Mouse (Mus musculus): ENCODE measurements at regions not wholly inside any gene's neighbourhood (a gene's known extent, or its start where the extent isn't known, plus 50 kb on each side); places are given as distances from the start of the nearest gene placed in this dataset.

DNA sequence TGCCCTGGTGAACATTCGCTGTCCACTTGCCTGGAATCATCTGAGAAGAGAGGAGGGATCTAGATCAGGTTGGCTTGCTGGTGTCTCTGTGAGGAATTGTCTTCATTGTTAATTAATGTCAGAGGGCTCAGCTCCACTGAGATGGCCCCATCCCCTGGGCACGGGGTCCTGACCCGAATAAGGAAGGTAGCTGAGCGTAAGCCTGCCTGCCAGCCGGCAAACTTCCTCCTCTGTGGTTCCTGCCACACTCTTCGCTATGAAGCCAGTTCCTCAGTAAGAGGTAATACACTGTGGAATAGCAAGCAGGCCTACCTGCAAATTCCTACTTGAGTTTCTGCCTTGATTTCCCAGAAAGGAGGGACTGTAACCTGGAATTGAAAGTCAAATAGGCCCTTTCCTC is 87.3 kb upstream of the Smyd2 start:
- no peak for TF ChIP-seq CTCF (IDR thresholded peaks at IDR 0.05)
- no peak overlapping the region for H3K4me3 ChIP-seq (ENCODE audit: low read depth, low read length)
- no peaks in the 10 kb centered on the region for H3K9me3 ChIP-seq (ENCODE audit: low read length)
- H3K4me1 ChIP-seq (ENCODE audit: insufficient read depth, low read length), result no peaks in the 10 kb centered on the region
- no peak overlapping the region for H3K27ac ChIP-seq (ENCODE audit: low read depth, low read length)
- no peak overlapping the region for H3K9ac ChIP-seq (replicated peaks; ENCODE audit: low read length, poor library complexity, severe bottlenecking)
- DNase-seq (ENCODE audit: low spot score) (no peak), ATAC-seq (ENCODE audit: low FRiP score) (no peak)
- H3K36me3 ChIP-seq (ENCODE audit: insufficient read depth, low read length), result no peaks in the 10 kb centered on the region
- no peak overlapping the region for H3K4me2 ChIP-seq (ENCODE audit: low read depth, low read length, poor library complexity, severe bottlenecking)
- H3K27me3 ChIP-seq (ENCODE audit: insufficient read depth, low read length), result no peaks in the 10 kb centered on the region
- WGBS, result 79% methylated on average over 6 of the region's 6 CpGs

DNA sequence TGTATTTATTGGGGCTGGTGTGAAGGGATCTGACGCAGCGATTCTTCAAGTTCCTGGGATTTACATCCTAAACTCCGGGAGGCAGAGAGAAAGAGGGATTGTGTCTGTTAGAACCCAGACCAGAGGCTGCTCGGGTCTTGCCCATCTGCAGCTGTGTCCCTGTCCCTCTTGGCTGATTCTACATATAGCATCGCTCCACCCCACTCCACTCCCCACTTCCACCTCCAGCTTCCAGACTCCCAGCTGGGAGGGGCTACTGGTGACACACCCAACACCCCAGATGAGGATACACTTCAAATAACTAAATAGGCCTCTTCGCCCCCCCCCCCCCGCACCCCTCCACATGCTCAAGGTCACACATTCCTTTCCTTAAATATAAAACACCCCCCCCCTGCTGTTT is 85.1 kb upstream of the Smyd2 start:
- DNase-seq (ENCODE audit: low spot score) (no peak), ATAC-seq (ENCODE audit: low FRiP score) (no peak)
- H3K27me3 ChIP-seq (ENCODE audit: insufficient read depth, low read length), result no peaks in the 10 kb centered on the region
- no peaks in the 10 kb centered on the region for H3K4me1 ChIP-seq (ENCODE audit: insufficient read depth, low read length)
- H3K9ac ChIP-seq (replicated peaks; ENCODE audit: low read length, poor library complexity, severe bottlenecking), result no peak overlapping the region
- H3K27ac ChIP-seq (ENCODE audit: low read depth, low read length), result no peak overlapping the region
- no peaks in the 10 kb centered on the region for H3K36me3 ChIP-seq (ENCODE audit: insufficient read depth, low read length)
- 72% methylated on average over 7 of the region's 7 CpGs for WGBS
- H3K4me3 ChIP-seq (ENCODE audit: low read depth, low read length), result no peak overlapping the region
- no peak overlapping the region for H3K4me2 ChIP-seq (ENCODE audit: low read depth, low read length, poor library complexity, severe bottlenecking)
- H3K9me3 ChIP-seq (ENCODE audit: low read length), result no peaks in the 10 kb centered on the region
- no peak for TF ChIP-seq CTCF (IDR thresholded peaks at IDR 0.05)

DNA sequence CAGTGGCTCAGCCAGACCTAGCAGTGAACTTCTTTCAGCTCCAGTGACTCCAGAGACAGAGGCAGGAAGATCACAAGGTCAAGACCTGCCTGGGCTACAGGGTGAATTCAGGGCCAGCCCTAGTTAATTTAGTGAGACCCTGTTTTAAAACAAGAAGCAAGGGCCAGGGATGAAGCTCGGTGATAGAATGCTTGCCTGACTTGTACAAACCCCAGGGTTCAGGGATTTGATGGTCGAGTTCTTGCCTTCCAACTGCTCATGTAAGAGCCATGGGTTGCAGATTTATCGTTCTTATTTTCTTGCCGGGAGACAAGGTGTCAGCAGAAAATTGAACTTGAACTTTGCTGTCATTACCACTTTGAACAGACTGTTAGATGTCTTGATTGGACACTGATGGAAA is 78.9 kb upstream of the Smyd2 start:
- Histone ChIP-seq H3K27me3 (ENCODE audit: insufficient read depth, low read length) (no peaks in the 10 kb centered on the region), H3K27ac (ENCODE audit: low read depth, low read length) (no peak overlapping the region), H3K4me2 (ENCODE audit: low read depth, low read length, poor library complexity, severe bottlenecking) (no peak overlapping the region), H3K4me3 (ENCODE audit: low read depth, low read length) (no peak overlapping the region), H3K9me3 (ENCODE audit: low read length) (no peaks in the 10 kb centered on the region), H3K9ac (replicated peaks; ENCODE audit: low read length, poor library complexity, severe bottlenecking) (no peak overlapping the region), H3K36me3 (ENCODE audit: insufficient read depth, low read length) (no peaks in the 10 kb centered on the region), H3K4me1 (ENCODE audit: insufficient read depth, low read length) (no peaks in the 10 kb centered on the region)
- TF ChIP-seq CTCF (IDR thresholded peaks at IDR 0.05), result no peak
- ATAC-seq (ENCODE audit: low FRiP score), result no peak
- WGBS, result 71% methylated on average over 4 of the region's 4 CpGs
- DNase-seq (ENCODE audit: low spot score), result no peak

DNA sequence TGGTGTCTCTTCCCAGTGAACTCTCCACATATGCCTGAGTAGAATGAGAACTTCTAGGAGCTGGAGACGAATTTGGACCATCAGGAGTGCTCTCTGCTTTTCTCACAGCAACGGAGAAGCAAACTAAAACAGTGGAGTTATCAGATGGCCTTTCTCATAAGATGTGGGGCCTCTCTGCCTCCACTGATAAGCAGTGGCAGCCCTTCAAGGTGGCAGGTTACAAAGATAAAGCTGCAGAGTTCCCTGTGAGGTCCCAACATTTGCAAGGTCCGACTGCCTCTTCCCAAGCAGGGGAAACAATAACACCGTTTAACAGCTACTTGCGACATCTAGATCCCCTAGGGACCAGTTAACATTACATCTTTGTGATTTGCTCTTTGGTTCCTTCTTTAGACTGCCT is 71.5 kb upstream of the Smyd2 start:
- H3K4me1 ChIP-seq (ENCODE audit: insufficient read depth, low read length), result no peaks in the 10 kb centered on the region
- H3K27ac ChIP-seq (ENCODE audit: low read depth, low read length), result no peak overlapping the region
- DNase-seq (ENCODE audit: low spot score) (no peak), ATAC-seq (ENCODE audit: low FRiP score) (no peak)
- no peak for TF ChIP-seq CTCF (IDR thresholded peaks at IDR 0.05)
- no peak overlapping the region for H3K4me3 ChIP-seq (ENCODE audit: low read depth, low read length)
- H3K9ac ChIP-seq (replicated peaks; ENCODE audit: low read length, poor library complexity, severe bottlenecking), result no peak overlapping the region
- WGBS, result 67% methylated on average over 5 of the region's 5 CpGs
- H3K4me2 ChIP-seq (ENCODE audit: low read depth, low read length, poor library complexity, severe bottlenecking), result no peak overlapping the region
- H3K27me3 ChIP-seq (ENCODE audit: insufficient read depth, low read length), result no peaks in the 10 kb centered on the region
- H3K9me3 ChIP-seq (ENCODE audit: low read length), result no peaks in the 10 kb centered on the region
- no peaks in the 10 kb centered on the region for H3K36me3 ChIP-seq (ENCODE audit: insufficient read depth, low read length)

DNA sequence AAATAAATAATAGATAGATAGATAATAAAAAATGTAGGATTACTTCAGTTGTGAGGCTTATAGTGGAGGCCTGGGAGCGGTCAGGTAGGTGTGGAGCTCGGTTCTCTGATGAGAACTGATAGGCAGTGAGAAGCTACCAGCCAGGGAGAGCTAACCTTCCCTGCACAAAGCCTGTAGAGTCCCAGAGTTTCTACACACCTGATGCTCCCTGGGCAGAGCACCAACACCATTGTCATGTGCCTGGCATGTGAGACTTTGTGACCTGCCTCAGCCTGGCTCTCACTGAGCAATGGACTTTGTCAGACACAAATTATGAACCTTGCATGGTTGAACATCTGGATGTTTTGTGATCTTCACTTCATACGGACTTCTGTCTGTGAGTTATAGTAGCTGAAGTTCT is 71.1 kb upstream of the Smyd2 start:
- Histone ChIP-seq H3K4me1 (ENCODE audit: insufficient read depth, low read length) (no peaks in the 10 kb centered on the region), H3K4me2 (ENCODE audit: low read depth, low read length, poor library complexity, severe bottlenecking) (no peak overlapping the region), H3K36me3 (ENCODE audit: insufficient read depth, low read length) (no peaks in the 10 kb centered on the region), H3K27me3 (ENCODE audit: insufficient read depth, low read length) (no peaks in the 10 kb centered on the region), H3K9me3 (ENCODE audit: low read length) (no peaks in the 10 kb centered on the region), H3K27ac (ENCODE audit: low read depth, low read length) (no peak overlapping the region), H3K4me3 (ENCODE audit: low read depth, low read length) (no peak overlapping the region), H3K9ac (replicated peaks; ENCODE audit: low read length, poor library complexity, severe bottlenecking) (no peak overlapping the region)
- TF ChIP-seq CTCF (IDR thresholded peaks at IDR 0.05), result no peak
- WGBS, result 94% methylated on average over 3 of the region's 3 CpGs
- ATAC-seq (ENCODE audit: low FRiP score) (no peak), DNase-seq (ENCODE audit: low spot score) (no peak)

DNA sequence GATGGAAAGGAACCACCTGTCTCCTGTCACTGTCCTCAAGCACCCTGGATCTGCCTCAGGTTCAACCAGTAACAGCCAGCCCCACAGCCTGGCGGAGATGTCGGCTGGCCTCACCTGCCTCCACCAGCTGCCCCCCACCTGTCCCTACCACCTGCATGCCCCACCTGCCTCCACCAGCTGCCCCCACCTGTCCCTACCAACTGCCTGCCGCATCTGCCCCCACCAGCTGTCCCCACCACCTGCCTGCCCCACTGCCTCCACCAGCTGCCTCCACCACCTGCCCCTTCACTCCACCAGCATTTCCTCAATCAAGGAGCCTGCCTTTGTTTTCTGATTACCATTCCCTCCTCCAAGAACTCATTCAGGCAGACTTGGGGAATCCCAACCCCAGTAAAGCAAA is 68.9 kb upstream of the Smyd2 start:
- ATAC-seq (ENCODE audit: low FRiP score) (no peak), DNase-seq (ENCODE audit: low spot score) (no peak)
- Histone ChIP-seq H3K27me3 (ENCODE audit: insufficient read depth, low read length) (no peaks in the 10 kb centered on the region), H3K9me3 (ENCODE audit: low read length) (no peaks in the 10 kb centered on the region), H3K4me3 (ENCODE audit: low read depth, low read length) (no peak overlapping the region), H3K36me3 (ENCODE audit: insufficient read depth, low read length) (no peaks in the 10 kb centered on the region), H3K4me1 (ENCODE audit: insufficient read depth, low read length) (no peaks in the 10 kb centered on the region), H3K27ac (ENCODE audit: low read depth, low read length) (no peak overlapping the region), H3K4me2 (ENCODE audit: low read depth, low read length, poor library complexity, severe bottlenecking) (no peak overlapping the region), H3K9ac (replicated peaks; ENCODE audit: low read length, poor library complexity, severe bottlenecking) (no peak overlapping the region)
- TF ChIP-seq CTCF (IDR thresholded peaks at IDR 0.05), result no peak
- 81% methylated on average over 3 of the region's 3 CpGs for WGBS

Measured in midbrain, postnatal 0 days (tissue).